Mouse (Mus musculus) spleen, adult 2 months (tissue): ENCODE measurements around the gene Flywch2. TPM values are rescaled to one million over a fixed set of nuclear protein-coding genes. Genes with fewer than 3 reads are reported as not detected.

Source experiments
- DNase-seq, 2 experiments: peaks; one replicate each; pipeline versions ENCODE4 v3.0.0 to v3.0.0-alpha.2; 2012 to 2021; ENCODE audit warnings: low spot score in 2 of 2, low read depth in 1 of 2
- H3K27ac ChIP-seq: fragments of 200-500 bp; 2 replicates; pipeline ENCODE4 v1.5.1; 2012; ENCODE audit warnings: low read length, inconsistent platforms; ENCODE audit not compliant: insufficient read depth
- H3K27me3 ChIP-seq: fragments of 200-500 bp; 2 replicates; pipeline ENCODE4 v1.6.1; 2012; ENCODE audit warnings: mild to moderate bottlenecking, moderate library complexity, low read length, inconsistent platforms; ENCODE audit not compliant: control insufficient read depth, insufficient read depth
- H3K36me3 ChIP-seq: fragments of 200-500 bp; 2 replicates; pipeline ENCODE4 v1.6.1; 2012; ENCODE audit warnings: mild to moderate bottlenecking, low read length, inconsistent platforms; ENCODE audit not compliant: control insufficient read depth, insufficient read depth
- H3K4me1 ChIP-seq: fragments of 200-500 bp; 2 replicates; pipeline ENCODE4 v1.6.1; 2011; ENCODE audit warnings: inconsistent platforms; ENCODE audit not compliant: control insufficient read depth, insufficient read depth, insufficient read length
- H3K4me3 ChIP-seq: fragments of 200-500 bp; 2 replicates; pipeline ENCODE4 v1.5.1; 2011; ENCODE audit warnings: mild to moderate bottlenecking, inconsistent platforms; ENCODE audit not compliant: insufficient read depth, insufficient read length; ENCODE audit errors: extremely low read depth
- CTCF ChIP-seq: fragments of 200-500 bp; IDR thresholded peaks from 2 replicates; pipeline ENCODE4 v1.5.1; 2011; ENCODE audit warnings: mild to moderate bottlenecking, inconsistent platforms; ENCODE audit not compliant: insufficient read depth, insufficient read length, insufficient replicate concordance; ENCODE audit errors: extremely low read depth
- POLR2A ChIP-seq: fragments of 200-500 bp; IDR thresholded peaks from 2 replicates; pipeline ENCODE4 v1.6.1; 2011; ENCODE audit warnings: low read depth, low read length, inconsistent platforms
- WGBS: fragments of 180-500 bp; shearing (Covaris S2); methylation state at CpG from one replicate; pipeline ENCODE4 v1.1.7; 2018; 5-methylcytosine and 5-hydroxymethylcytosine counted together
- polyA plus RNA-seq: library from polyadenylated mRNA; depleted of rRNA; stranded (reverse); fragments of >200 nt; gene quantifications from 2 replicates; pipeline ENCODE4 v1.2.3, GENCODE M21; 2012

Flywch2 gene
- polyA plus RNA-seq, 1 experiment, result 1.4 TPM

GRCm38 (mm10) chr17:23747471-23747870 is 38.4 kb downstream of the Flywch2 start:
- H3K27ac ChIP-seq, result no peak overlapping the region
- peaks cover 12% of the 10 kb centered on the region; the same call in 1 of the 2 replicates for H3K27me3 ChIP-seq
- no peaks in the 10 kb centered on the region for H3K36me3 ChIP-seq
- H3K4me3 ChIP-seq, result no peak overlapping the region
- DNase-seq, result no peak
- WGBS, result 81% methylated on average over 3 of the region's 3 CpGs
- TF ChIP-seq CTCF (no peak), POLR2A (no peak)
- H3K4me1 ChIP-seq, result peaks cover 13% of the 10 kb centered on the region

DNA sequence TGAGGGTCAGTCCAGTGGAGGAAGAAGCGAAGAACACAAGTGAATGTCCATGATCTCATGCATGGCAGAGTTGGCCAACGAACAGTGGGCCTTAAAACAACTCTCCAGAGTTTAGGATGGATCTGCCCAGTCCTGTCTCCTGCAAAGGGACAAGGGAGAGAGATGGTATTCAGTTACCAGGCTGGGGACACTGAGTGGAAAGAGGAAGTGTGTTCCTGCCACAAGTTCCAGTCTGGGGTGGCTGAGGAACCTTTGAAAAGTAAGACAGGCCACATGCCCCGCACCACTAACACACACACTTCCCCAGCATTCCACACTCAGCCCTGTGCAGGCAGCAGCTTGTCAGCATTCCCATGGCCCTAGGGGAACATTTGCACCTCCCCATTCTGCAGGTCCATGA is 39.1 kb downstream of the Flywch2 start:
- H3K27ac ChIP-seq, result no peak overlapping the region; the same call in 1 of the 2 replicates
- H3K4me1 ChIP-seq, result peaks cover 19% of the 10 kb centered on the region
- no peak overlapping the region for H3K4me3 ChIP-seq
- no peak for DNase-seq
- no peaks in the 10 kb centered on the region for H3K36me3 ChIP-seq
- 61% methylated on average over 3 of the region's 3 CpGs for WGBS
- no peak for TF ChIP-seq POLR2A
- TF ChIP-seq CTCF, result no peak
- H3K27me3 ChIP-seq, result peaks cover 19% of the 10 kb centered on the region

GRCm38 (mm10) chr17:23746311-23746710 is 39.6 kb downstream of the Flywch2 start:
- 51% methylated on average over 12 of the region's 12 CpGs for WGBS
- DNase-seq, result no peak
- Histone ChIP-seq H3K36me3 (no peaks in the 10 kb centered on the region), H3K4me1 (peaks cover 19% of the 10 kb centered on the region), H3K27ac (no peak overlapping the region), H3K27me3 (peaks cover 21% of the 10 kb centered on the region), H3K4me3 (no peak overlapping the region)
- TF ChIP-seq POLR2A (no peak), CTCF (no peak)

DNA sequence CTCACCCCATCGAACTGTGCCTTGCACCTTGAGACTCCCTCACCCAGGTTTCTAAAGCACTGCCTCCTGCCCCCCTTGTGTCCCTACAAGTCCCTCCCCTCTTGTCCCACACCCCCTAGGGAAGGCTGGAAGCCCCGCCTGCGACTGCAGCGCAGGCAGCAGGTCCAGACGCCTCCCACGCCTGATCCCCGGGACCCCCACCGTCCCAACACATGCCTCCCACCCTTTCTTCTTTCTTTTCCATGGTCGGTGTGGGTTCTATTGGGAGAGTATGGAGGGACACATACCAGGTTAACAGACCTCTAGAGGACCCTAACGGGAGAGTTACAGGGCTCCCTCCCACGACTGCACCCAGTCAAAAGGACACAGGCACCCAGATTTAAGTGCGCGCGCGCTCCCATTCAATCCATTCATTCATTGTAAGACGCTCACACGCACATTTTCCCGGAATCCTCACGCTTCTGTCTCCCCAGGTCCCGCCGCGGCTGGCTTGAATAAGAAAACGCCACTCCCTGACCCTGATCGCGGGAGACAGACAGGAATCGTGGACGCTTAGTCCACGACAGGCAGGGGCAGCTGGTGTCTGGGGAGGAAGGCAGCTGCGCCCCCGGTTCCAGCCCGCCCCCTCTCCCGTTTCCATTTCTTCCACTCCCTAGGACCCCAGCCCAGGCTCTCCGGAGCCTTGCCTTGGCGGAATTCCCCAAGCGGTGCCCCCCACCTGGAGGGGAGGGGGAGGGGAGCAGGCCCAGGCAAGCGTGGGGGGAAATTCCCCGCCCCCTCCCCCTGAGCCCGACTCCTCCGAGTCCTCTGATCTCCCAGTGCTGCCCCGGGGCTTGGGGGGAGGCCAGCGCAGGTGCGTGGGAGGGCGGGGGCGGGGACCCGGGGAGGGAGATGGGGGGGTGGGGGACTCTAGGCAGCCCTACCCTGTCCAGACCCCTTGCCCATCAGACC is 40.3 kb downstream of the Flywch2 start, which contains the start of gene Kremen2:
Gene Kremen2, minus strand, starts transcription at position 533 of the 951 bp plus-strand sequence.
- TF ChIP-seq CTCF (no peak), POLR2A (no peak)
- 6% methylated on average over 44 of the region's 45 CpGs for WGBS
- peaks cover 21% of the 10 kb centered on the region for H3K27me3 ChIP-seq
- no peaks in the 10 kb centered on the region for H3K36me3 ChIP-seq
- H3K4me3 ChIP-seq, result no peak within 1 kb of the TSS; the same call in 1 of the 2 replicates
- no peak within 1 kb of the TSS for H3K27ac ChIP-seq
- H3K4me1 ChIP-seq, result peaks cover 23% of the 10 kb centered on the region
- no peak for DNase-seq

GRCm38 (mm10) chr17:23744651-23745050 is 41.2 kb downstream of the Flywch2 start:
- Histone ChIP-seq H3K4me1 (peaks cover 23% of the 10 kb centered on the region), H3K4me3 (no peak overlapping the region), H3K36me3 (no peaks in the 10 kb centered on the region), H3K27ac (no peak overlapping the region), H3K27me3 (peaks cover 26% of the 10 kb centered on the region)
- no peak for DNase-seq
- TF ChIP-seq POLR2A (no peak), CTCF (no peak)
- WGBS, result 17% methylated on average over 14 of the region's 14 CpGs

DNA sequence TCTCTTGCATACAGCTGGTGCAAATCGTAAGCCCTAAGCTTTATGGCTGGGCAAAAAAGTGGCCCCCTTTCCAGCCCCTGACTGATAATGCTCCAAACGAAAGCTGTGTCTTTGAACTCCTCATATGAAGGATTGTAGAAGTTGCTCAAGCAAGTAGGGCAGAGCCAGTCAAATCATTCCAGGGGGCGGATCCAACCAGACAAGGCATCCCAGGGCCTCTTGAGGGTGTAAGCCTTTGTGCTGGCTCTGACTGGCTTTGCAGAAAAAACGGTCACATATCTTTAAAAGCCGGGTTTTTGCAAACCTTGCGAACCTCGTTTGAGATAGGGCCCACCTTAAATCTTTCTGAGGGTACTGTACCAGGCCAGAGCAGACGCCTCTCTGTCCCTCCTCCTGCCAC is 41.8 kb downstream of the Flywch2 start:
- Histone ChIP-seq H3K27me3 (peaks cover 31% of the 10 kb centered on the region), H3K4me3 (no peak overlapping the region), H3K4me1 (peaks cover 26% of the 10 kb centered on the region), H3K36me3 (no peaks in the 10 kb centered on the region), H3K27ac (no peak overlapping the region)
- DNase-seq, result no peak
- WGBS, result 53% methylated on average over 8 of the region's 8 CpGs
- TF ChIP-seq POLR2A, result no peak

DNA sequence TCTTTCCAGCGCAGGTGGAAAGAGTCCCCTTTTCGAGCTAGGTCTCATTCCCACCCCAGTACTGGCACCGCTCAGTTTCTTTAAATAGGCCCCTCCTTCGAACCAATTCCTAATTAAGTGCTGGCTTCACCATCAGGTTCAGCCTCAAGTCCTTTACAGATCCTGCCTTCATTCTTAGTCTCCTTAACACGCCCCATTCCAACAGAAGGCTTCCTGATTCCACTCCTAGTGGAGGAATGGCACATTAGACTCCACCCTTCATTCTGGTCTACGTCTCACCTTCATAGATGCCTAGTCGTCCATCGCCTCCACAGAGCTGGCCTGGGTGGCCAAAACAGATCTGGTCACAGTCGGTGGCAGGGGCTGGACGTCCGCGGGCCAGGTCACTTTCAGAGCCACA is 42.9 kb downstream of the Flywch2 start:
- no peaks in the 10 kb centered on the region for H3K36me3 ChIP-seq
- no peak overlapping the region for H3K27ac ChIP-seq
- WGBS, result 80% methylated on average over 12 of the region's 12 CpGs
- H3K4me3 ChIP-seq, result no peak overlapping the region
- no peak for DNase-seq
- peaks cover 23% of the 10 kb centered on the region for H3K4me1 ChIP-seq
- TF ChIP-seq POLR2A (no peak), CTCF (no peak)
- H3K27me3 ChIP-seq, result peaks cover 33% of the 10 kb centered on the region
